Comparison of ENCODE assay signal across 19 mouse cellular contexts in the genomic region with DNA sequence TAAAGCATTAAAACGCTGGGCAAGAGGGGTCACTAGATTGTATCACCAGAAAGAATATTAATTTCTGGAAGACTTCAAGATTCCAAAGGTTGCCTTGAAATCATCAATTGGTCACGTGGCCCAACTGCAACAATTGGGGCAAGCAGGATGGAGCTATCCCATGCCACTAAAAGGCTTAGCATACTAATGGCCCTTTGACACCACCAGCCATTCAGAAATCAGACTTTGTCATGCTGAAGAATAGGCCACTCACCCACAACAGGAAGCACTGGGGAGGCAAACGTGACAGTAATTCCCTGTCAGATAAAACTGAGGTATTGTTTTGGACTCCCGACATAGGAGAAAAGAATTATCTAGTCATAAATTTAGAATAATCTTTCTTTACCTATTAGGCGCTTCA. TPM values are rescaled to one million over a fixed set of nuclear protein-coding genes. Genes with fewer than 3 reads are reported as not detected.
A peak's percentile ranks its signal among the peaks of the same experiment; 100 is the strongest.
DNase-seq lines count a peak whose midpoint lies in the region; ATAC-seq lines count a peak whose summit lies in the region.
"Had no signal": no experiment of that assay in that cellular context is flagged by ENCODE, and none has a peak within 500 bp of the region (broad histone marks: within the 10 kb centered on the region; RNA-seq: fewer than 3 reads in every experiment).

No protein-coding gene starts in this region.

- peaks cover 2% of the 10 kb centered on the region; the same call in 1 of the 2 replicates for H3K4me1 ChIP-seq in forebrain, embryonic 11.5 days (replicated peaks; ENCODE audit: control insufficient read depth, insufficient read depth, low read length)
- H3K4me1 ChIP-seq in forebrain, embryonic 14.5 days (ENCODE audit: control insufficient read depth, insufficient read depth, low read length), result no peaks in the 10 kb centered on the region
- peaks cover 21% of the 10 kb centered on the region; the same call in 1 of the 2 replicates for H3K4me1 ChIP-seq in midbrain, embryonic 12.5 days
- H3K4me1 ChIP-seq in midbrain, embryonic 15.5 days, result peaks cover 8% of the 10 kb centered on the region; the same call in 1 of the 2 replicates
- H3K4me1 ChIP-seq: heart, embryonic 10.5 days; liver, embryonic 15.5 days had no signal

- no peak overlapping the region for H3K4me3 ChIP-seq in forebrain, embryonic 11.5 days (ENCODE audit: low read depth, low read length)
- H3K4me3 ChIP-seq in forebrain, embryonic 14.5 days (ENCODE audit: low read depth, low read length), result no peak overlapping the region
- H3K4me3 ChIP-seq in midbrain, embryonic 12.5 days, result no peak overlapping the region
- no peak overlapping the region for H3K4me3 ChIP-seq in midbrain, embryonic 15.5 days
- H3K4me3 ChIP-seq: embryonic facial prominence, embryonic 12.5 days; heart, embryonic 10.5 days; liver, embryonic 15.5 days had no signal

- ATAC-seq in forebrain, embryonic 11.5 days (replicated peaks; ENCODE audit: low FRiP score), result peak; percentile 82
- no peak for ATAC-seq in forebrain, embryonic 14.5 days
- peak; percentile 96 for ATAC-seq in midbrain, embryonic 12.5 days (ENCODE audit: low FRiP score, low read depth)
- ATAC-seq in midbrain, embryonic 15.5 days (replicated peaks), result no peak
- ATAC-seq: lung, postnatal 0 days had no signal

- no peaks in the 10 kb centered on the region for H3K9me3 ChIP-seq in forebrain, embryonic 11.5 days (ENCODE audit: control insufficient read depth, low read length)
- H3K9me3 ChIP-seq in forebrain, embryonic 14.5 days (replicated peaks; ENCODE audit: control insufficient read depth, low read length), result no peaks in the 10 kb centered on the region
- no peaks in the 10 kb centered on the region for H3K9me3 ChIP-seq in midbrain, embryonic 12.5 days
- no peaks in the 10 kb centered on the region for H3K9me3 ChIP-seq in midbrain, embryonic 15.5 days
- H3K9me3 ChIP-seq: embryonic facial prominence, embryonic 12.5 days; heart, embryonic 10.5 days; liver, embryonic 15.5 days had no signal

- 3% methylated on average over 5 of the region's 5 CpGs for WGBS in forebrain, embryonic 11.5 days
- 4% methylated on average over 5 of the region's 5 CpGs for WGBS in forebrain, embryonic 14.5 days
- 5% methylated on average over 5 of the region's 5 CpGs for WGBS in midbrain, embryonic 12.5 days
- 4% methylated on average over 5 of the region's 5 CpGs for WGBS in midbrain, embryonic 15.5 days

- H3K36me3 ChIP-seq in forebrain, embryonic 11.5 days (ENCODE audit: control insufficient read depth, insufficient read depth, low read length), result no peaks in the 10 kb centered on the region
- H3K36me3 ChIP-seq in forebrain, embryonic 14.5 days (ENCODE audit: control insufficient read depth, insufficient read depth, low read length), result no peaks in the 10 kb centered on the region
- no peaks in the 10 kb centered on the region for H3K36me3 ChIP-seq in midbrain, embryonic 12.5 days
- H3K36me3 ChIP-seq in midbrain, embryonic 15.5 days (replicated peaks), result no peaks in the 10 kb centered on the region
- H3K36me3 ChIP-seq: embryonic facial prominence, embryonic 12.5 days; heart, embryonic 10.5 days; liver, embryonic 15.5 days had no signal

- H3K4me2 ChIP-seq in forebrain, embryonic 11.5 days (ENCODE audit: low read depth, low read length, severe bottlenecking), result no peak overlapping the region
- H3K4me2 ChIP-seq in forebrain, embryonic 14.5 days (ENCODE audit: low read length), result no peak overlapping the region
- peak overlapping the region; percentile 38 for H3K4me2 ChIP-seq in midbrain, embryonic 12.5 days (replicated peaks)
- no peak overlapping the region for H3K4me2 ChIP-seq in midbrain, embryonic 15.5 days
- H3K4me2 ChIP-seq: embryonic facial prominence, embryonic 12.5 days; liver, embryonic 15.5 days had no signal

- H3K27ac ChIP-seq in forebrain, embryonic 11.5 days (ENCODE audit: low read depth, low read length), result no peak overlapping the region
- no peak overlapping the region for H3K27ac ChIP-seq in forebrain, embryonic 14.5 days (ENCODE audit: low read depth, low read length)
- no peak overlapping the region for H3K27ac ChIP-seq in midbrain, embryonic 12.5 days (replicated peaks)
- no peak overlapping the region for H3K27ac ChIP-seq in midbrain, embryonic 15.5 days
- H3K27ac ChIP-seq: embryonic facial prominence, embryonic 12.5 days; heart, embryonic 10.5 days; liver, embryonic 15.5 days had no signal

- no peak for DNase-seq in forebrain, embryonic 11.5 days (ENCODE audit: low spot score)
- no peak for DNase-seq in forebrain, embryonic 14.5 days (ENCODE audit: low spot score)
- DNase-seq in mesoderm, embryonic 11.5 days (ENCODE audit: low read depth, low spot score), result peak; percentile 30
- DNase-seq in kidney, adult 9 months, result no peak
- no peak for DNase-seq in urinary bladder, postnatal 25 days (ENCODE audit: low spot score)
- DNase-seq in gastrocnemius, adult 8-10 months (ENCODE audit: low spot score in 2 of 2), result no peak
- DNase-seq: adrenal gland, postnatal 36 days; cerebellum, postnatal 10 days; gastrocnemius, postnatal 36 days; heart, postnatal 10 days; kidney, adult 18-20 months; kidney, postnatal 14 days; thymus, postnatal 36 days had no signal

- no peak overlapping the region for H3K9ac ChIP-seq in forebrain, embryonic 11.5 days (ENCODE audit: low read length)
- H3K9ac ChIP-seq in forebrain, embryonic 14.5 days (ENCODE audit: low read length), result no peak overlapping the region
- no peak overlapping the region for H3K9ac ChIP-seq in midbrain, embryonic 12.5 days (replicated peaks)
- H3K9ac ChIP-seq in midbrain, embryonic 15.5 days, result no peak overlapping the region
- H3K9ac ChIP-seq: embryonic facial prominence, embryonic 12.5 days; liver, embryonic 15.5 days had no signal

- H3K27me3 ChIP-seq in forebrain, embryonic 11.5 days (ENCODE audit: control insufficient read depth, insufficient read depth, low read length), result no peaks in the 10 kb centered on the region
- no peaks in the 10 kb centered on the region for H3K27me3 ChIP-seq in forebrain, embryonic 14.5 days (replicated peaks; ENCODE audit: control insufficient read depth, insufficient read depth, low read length)
- H3K27me3 ChIP-seq in midbrain, embryonic 12.5 days, result peaks cover 7% of the 10 kb centered on the region; the same call in 1 of the 2 replicates
- no peaks in the 10 kb centered on the region for H3K27me3 ChIP-seq in midbrain, embryonic 15.5 days (replicated peaks)
- H3K27me3 ChIP-seq: embryonic facial prominence, embryonic 12.5 days; liver, embryonic 15.5 days had no signal

RNA-seq across cellular contexts. Expression of gene Ndufs4, which starts 18.4 kb away (rescaled TPM):
- polyA plus RNA-seq in forebrain, embryonic 11.5 days (2014; fragmentation: Nextera tagmentation; extraction: Ambion mirVana), result 271 and 299 TPM in 2 replicates
- 350 and 406 TPM in 2 replicates for polyA plus RNA-seq in forebrain, embryonic 14.5 days (2014; fragmentation: Nextera tagmentation; extraction: Ambion mirVana)
- 324 and 325 TPM in 2 replicates for polyA plus RNA-seq in midbrain, embryonic 12.5 days (2016; fragmentation: Nextera tagmentation; extraction: Ambion mirVana)
- polyA plus RNA-seq in midbrain, embryonic 15.5 days (2015; fragmentation: Nextera tagmentation; extraction: Ambion mirVana), result 328 and 330 TPM in 2 replicates
- 100 to 1,000 TPM; 310 to 345 (median 336) TPM for total RNA-seq in gastrocnemius, adult 8-10 months (2022)

RNA-seq across cellular contexts. Expression of gene Fst, which starts 52.3 kb away (rescaled TPM):
- polyA plus RNA-seq in forebrain, embryonic 11.5 days (2014; fragmentation: Nextera tagmentation; extraction: Ambion mirVana), result 27.7 and 33.7 TPM in 2 replicates
- 6.0 and 9.2 TPM in 2 replicates for polyA plus RNA-seq in forebrain, embryonic 14.5 days (2014; fragmentation: Nextera tagmentation; extraction: Ambion mirVana)
- 36.1 and 40.5 TPM in 2 replicates for polyA plus RNA-seq in midbrain, embryonic 12.5 days (2016; fragmentation: Nextera tagmentation; extraction: Ambion mirVana)
- polyA plus RNA-seq in midbrain, embryonic 15.5 days (2015; fragmentation: Nextera tagmentation; extraction: Ambion mirVana), result 4.6 and 6.8 TPM in 2 replicates
- total RNA-seq in gastrocnemius, adult 8-10 months (2022), result 1 to 10 TPM; 2.3 to 3.5 (median 2.5) TPM

Comparison
In these comparisons a context has a peak if more than half of its experiments do, and no peak if none do; other contexts are left out.
1. ATAC-seq: peak in forebrain, embryonic 11.5 days (single experiment) and midbrain, embryonic 12.5 days (single experiment); none in forebrain, embryonic 14.5 days (single experiment) and midbrain, embryonic 15.5 days (single experiment).